Mouse (Mus musculus): Measurements from ENCODE around the gene Cmah. TPM values are rescaled to one million over a fixed set of nuclear protein-coding genes. Genes with fewer than 3 reads are reported as not detected.

Cmah gene
- total RNA-seq, 1 experiment from 2014 or later: 2.7 TPM

GRCm38 (mm10) chr13:24418814-24419213 lies 91.6 kb downstream of the Cmah start:
- no peak for DNase-seq

- no peak for DNase-seq
These were observed 92.5 kb downstream of the Cmah start for GRCm38 (mm10) chr13:24419560-24420250.

GRCm38 (mm10) chr13:24421987-24422386 lies 94.8 kb downstream of the Cmah start:
- no peak for DNase-seq

- DNase-seq: no peak
These were observed 103.0 kb downstream of the Cmah start for GRCm38 (mm10) chr13:24430215-24430614.

GRCm38 (mm10) chr13:24431593-24431992 lies 104.4 kb downstream of the Cmah start:
- DNase-seq: no peak

- no peak for DNase-seq
These were observed 115.1 kb downstream of the Cmah start for GRCm38 (mm10) chr13:24442272-24442671.

- DNase-seq: no peak
These were observed 116.7 kb downstream of the Cmah start for GRCm38 (mm10) chr13:24443763-24444347.

- no peak for DNase-seq
These were observed 117.5 kb downstream of the Cmah start for GRCm38 (mm10) chr13:24444709-24445108.

- DNase-seq: no peak
These were observed 118.0 kb downstream of the Cmah start for GRCm38 (mm10) chr13:24445166-24445565.

GRCm38 (mm10) chr13:24446081-24446480 lies 118.9 kb downstream of the Cmah start:
- DNase-seq: no peak

- no peak for DNase-seq
These were observed 119.8 kb downstream of the Cmah start for GRCm38 (mm10) chr13:24447043-24447442.

- no peak for DNase-seq
These were observed 121.4 kb downstream of the Cmah start for GRCm38 (mm10) chr13:24448578-24448977.

GRCm38 (mm10) chr13:24451455-24451854 lies 124.3 kb downstream of the Cmah start:
- DNase-seq: no peak

- DNase-seq: peak; percentile 13
These were observed 126.5 kb downstream of the Cmah start for GRCm38 (mm10) chr13:24453737-24454136.

- no peak for DNase-seq
These were observed 129.2 kb downstream of the Cmah start for GRCm38 (mm10) chr13:24456385-24456784.

- no peak for DNase-seq
These were observed 133.3 kb downstream of the Cmah start for GRCm38 (mm10) chr13:24460517-24460916.

GRCm38 (mm10) chr13:24463767-24464166 lies 136.6 kb downstream of the Cmah start:
- DNase-seq: no peak

GRCm38 (mm10) chr13:24466027-24466426 lies 138.8 kb downstream of the Cmah start:
- DNase-seq: no peak

- no peak for DNase-seq
These were observed 140.6 kb downstream of the Cmah start for GRCm38 (mm10) chr13:24467806-24468205.

GRCm38 (mm10) chr13:24477564-24477963 lies 150.4 kb downstream of the Cmah start:
- DNase-seq: no peak

- no peak for DNase-seq
These were observed 152.3 kb downstream of the Cmah start for GRCm38 (mm10) chr13:24479516-24479915.

GRCm38 (mm10) chr13:24480824-24481223 lies 153.6 kb downstream of the Cmah start:
- no peak for DNase-seq

- DNase-seq: peak; percentile 22
These were observed 154.6 kb downstream of the Cmah start for GRCm38 (mm10) chr13:24481615-24482295.

- no peak for DNase-seq
These were observed 156.5 kb downstream of the Cmah start for GRCm38 (mm10) chr13:24483691-24484090.
